Mouse (Mus musculus): ENCODE measurements around the gene Ppp2r5a. TPM values are rescaled to one million over a fixed set of nuclear protein-coding genes. Genes with fewer than 3 reads are reported as not detected.

The Ppp2r5a gene
- total and polyA plus RNA-seq, 3 experiments, result 40.3 to 96.7 (median 62.0) TPM

DNA sequence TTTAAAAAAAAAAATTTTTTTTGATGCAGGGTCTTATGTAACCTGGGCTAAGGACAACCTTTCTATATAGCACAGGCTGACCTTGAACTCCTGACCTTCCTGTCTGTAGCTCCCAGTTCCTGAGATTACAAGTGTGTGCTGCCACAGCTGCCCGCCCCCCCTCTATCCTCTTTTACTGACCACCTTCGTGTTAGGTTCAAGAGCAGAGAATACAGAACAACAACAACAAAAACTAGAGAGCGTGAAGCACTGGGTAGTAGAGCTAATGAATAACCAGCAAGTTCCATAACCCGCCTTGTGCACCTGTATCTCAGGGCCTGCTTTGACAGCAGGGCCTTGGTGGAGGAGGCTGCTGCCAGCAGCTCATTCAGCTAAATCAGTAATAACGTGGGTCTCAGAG, 43.2 kb upstream of the Ppp2r5a start:
- in situ Hi-C loops (cut with MboI; ENCODE audit: low pct_ligation_motif_present, low pct_unique_long_range_greater_than_20kb, low sequenced_read_pairs) (no loop called here), dilution Hi-C loops (cut with MboI; ENCODE audit: extremely low pct_ligation_motif_present, extremely low pct_unique_long_range_greater_than_20kb, low sequenced_read_pairs) (no loop called here)
- Histone ChIP-seq H3K4me2 (ENCODE audit: insufficient read depth, low read depth, poor library complexity, severe bottlenecking) (no peak overlapping the region), H3K36me3 (replicated peaks in 1 of 2; ENCODE audit: control insufficient read depth in 1 of 2, insufficient read depth in 1 of 2, low read length in 1 of 2) (no peaks in the 10 kb centered on the region), H3K79me2 (replicated peaks; ENCODE audit: control insufficient read depth, extremely low read depth, insufficient read depth, poor library complexity, severe bottlenecking) (no peaks in the 10 kb centered on the region), H3K9me3 (replicated peaks; ENCODE audit: low read length) (no peaks in the 10 kb centered on the region), H3K27me3 (replicated peaks) (no peaks in the 10 kb centered on the region), H3K9ac (ENCODE audit: insufficient read depth, low read depth) (no peak overlapping the region), H3K27ac (ENCODE audit: insufficient read depth, low read depth) (no peak overlapping the region), H3K4me3 (replicated peaks in 1 of 3; ENCODE audit: low read depth in 2 of 3, low read length in 2 of 3, poor library complexity in 1 of 3) (no peak overlapping the region), H3K4me1 (ENCODE audit: control insufficient read depth in 1 of 2, insufficient read depth in 2 of 2) (peaks cover 8 to 13% of the 10 kb centered on the region in 2 experiments)
- TF ChIP-seq IRF4 (IDR thresholded peaks at IDR 0.05; ENCODE audit: low read depth, low read length), result no peak
- no peak for TF ChIP-seq SMC3 (IDR thresholded peaks at IDR 0.05; ENCODE audit: low read depth, low read length)
- TF ChIP-seq MAX (IDR thresholded peaks at IDR 0.05; ENCODE audit: low read length), result no peak
- no peak for TF ChIP-seq CTCF (conservative IDR thresholded peaks at IDR 0.05 in 1 of 2, IDR thresholded peaks at IDR 0.05 in 1 of 2; ENCODE audit: low read depth in 2 of 2, low read length in 2 of 2)
- no peak for TF ChIP-seq ZNF384 (IDR thresholded peaks at IDR 0.05; ENCODE audit: low read depth, low read length)
- TF ChIP-seq NRF1 (IDR thresholded peaks at IDR 0.05; ENCODE audit: low read depth, low read length), result no peak
- TF ChIP-seq POLR2AphosphoS2 (IDR thresholded peaks at IDR 0.05; ENCODE audit: low read depth, low read length), result no peak
- no peak for TF ChIP-seq BHLHE40 (IDR thresholded peaks at IDR 0.05; ENCODE audit: low read depth, low read length)
- no peak for TF ChIP-seq TCF12 (IDR thresholded peaks at IDR 0.05; ENCODE audit: low read depth, low read length)
- no peak for TF ChIP-seq UBTF (IDR thresholded peaks at IDR 0.05; ENCODE audit: low read depth, low read length)
- no peak for TF ChIP-seq ETS1 (conservative IDR thresholded peaks at IDR 0.05; ENCODE audit: low read depth, low read length)
- no peak for TF ChIP-seq ZC3H11A (IDR thresholded peaks at IDR 0.05; ENCODE audit: low read depth, low read length)
- TF ChIP-seq MAFK (IDR thresholded peaks at IDR 0.05; ENCODE audit: insufficient replicate concordance, low read length), result no peak
- no peak for TF ChIP-seq HCFC1 (IDR thresholded peaks at IDR 0.05; ENCODE audit: low read depth, low read length)
- no peak for TF ChIP-seq USF2 (conservative IDR thresholded peaks at IDR 0.05; ENCODE audit: low read depth, low read length)
- TF ChIP-seq ELF1 (IDR thresholded peaks at IDR 0.05; ENCODE audit: low read depth, low read length), result no peak
- no peak for DNase-seq (ENCODE audit: extremely low read depth)

DNA sequence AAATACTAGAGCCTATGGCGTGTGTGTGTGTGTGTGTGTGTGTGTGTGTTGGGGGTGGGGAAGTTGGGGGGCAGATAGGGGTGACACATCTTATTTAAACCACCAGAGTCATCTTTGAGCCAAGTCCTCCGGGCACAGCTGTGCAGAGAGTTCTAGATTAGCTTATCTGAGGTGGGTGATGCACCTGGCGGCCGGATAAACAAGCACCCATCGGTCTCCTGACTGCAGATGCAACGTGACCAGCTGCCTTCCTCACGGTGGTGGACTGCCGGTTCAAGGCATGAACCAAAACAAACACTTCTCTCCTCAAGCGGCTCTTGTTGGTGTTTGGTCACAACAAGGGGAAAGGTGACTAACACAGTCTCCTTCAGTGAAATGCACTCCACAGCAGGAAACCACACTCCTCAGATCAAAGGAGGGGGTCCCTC, 42.8 kb upstream of the Ppp2r5a start:
- H3K9ac ChIP-seq (ENCODE audit: insufficient read depth, low read depth), result no peak overlapping the region
- TF ChIP-seq UBTF (IDR thresholded peaks at IDR 0.05; ENCODE audit: low read depth, low read length) (no peak), USF2 (conservative IDR thresholded peaks at IDR 0.05; ENCODE audit: low read depth, low read length) (no peak), GABPA (IDR thresholded peaks at IDR 0.05; ENCODE audit: insufficient replicate concordance, low read depth, low read length) (no peak), POLR2AphosphoS2 (IDR thresholded peaks at IDR 0.05; ENCODE audit: low read depth, low read length) (no peak), CHD1 (IDR thresholded peaks at IDR 0.05; ENCODE audit: low read depth, low read length) (no peak), NRF1 (IDR thresholded peaks at IDR 0.05; ENCODE audit: low read depth, low read length) (no peak)
- H3K27me3 ChIP-seq (replicated peaks), result no peaks in the 10 kb centered on the region
- H3K4me1 ChIP-seq (ENCODE audit: control insufficient read depth in 1 of 2, insufficient read depth in 2 of 2), result peaks cover 8 to 13% of the 10 kb centered on the region in 2 experiments
- H3K9me3 ChIP-seq (replicated peaks; ENCODE audit: low read length), result no peaks in the 10 kb centered on the region
- dilution Hi-C loops (cut with MboI; ENCODE audit: extremely low pct_ligation_motif_present, extremely low pct_unique_long_range_greater_than_20kb, low sequenced_read_pairs) (no loop called here), in situ Hi-C loops (cut with MboI; ENCODE audit: low pct_ligation_motif_present, low pct_unique_long_range_greater_than_20kb, low sequenced_read_pairs) (no loop called here)
- H3K36me3 ChIP-seq (replicated peaks in 1 of 2; ENCODE audit: control insufficient read depth in 1 of 2, insufficient read depth in 1 of 2, low read length in 1 of 2), result no peaks in the 10 kb centered on the region
- no peak for DNase-seq (ENCODE audit: extremely low read depth)
- no peak overlapping the region for H3K4me2 ChIP-seq (ENCODE audit: insufficient read depth, low read depth, poor library complexity, severe bottlenecking)
- no peak overlapping the region for H3K27ac ChIP-seq (ENCODE audit: insufficient read depth, low read depth)
- no peak overlapping the region for H3K4me3 ChIP-seq (replicated peaks in 1 of 3; ENCODE audit: low read depth in 2 of 3, low read length in 2 of 3, poor library complexity in 1 of 3)
- H3K79me2 ChIP-seq (replicated peaks; ENCODE audit: control insufficient read depth, extremely low read depth, insufficient read depth, poor library complexity, severe bottlenecking), result no peaks in the 10 kb centered on the region

Data from CH12.LX (cell line).